Mouse (Mus musculus): ENCODE data around the gene Tmem106a. TPM values are rescaled to one million over a fixed set of nuclear protein-coding genes. Genes with fewer than 3 reads are reported as not detected.
"Not testable (repeated sequence)": the region's sequence is repeated elsewhere in the genome, so short reads cannot be mapped to it uniquely, and the experiment has no call there.

Tmem106a gene
- polyA plus RNA-seq, 1 experiment from 2014 or later = 1.5 TPM

DNA sequence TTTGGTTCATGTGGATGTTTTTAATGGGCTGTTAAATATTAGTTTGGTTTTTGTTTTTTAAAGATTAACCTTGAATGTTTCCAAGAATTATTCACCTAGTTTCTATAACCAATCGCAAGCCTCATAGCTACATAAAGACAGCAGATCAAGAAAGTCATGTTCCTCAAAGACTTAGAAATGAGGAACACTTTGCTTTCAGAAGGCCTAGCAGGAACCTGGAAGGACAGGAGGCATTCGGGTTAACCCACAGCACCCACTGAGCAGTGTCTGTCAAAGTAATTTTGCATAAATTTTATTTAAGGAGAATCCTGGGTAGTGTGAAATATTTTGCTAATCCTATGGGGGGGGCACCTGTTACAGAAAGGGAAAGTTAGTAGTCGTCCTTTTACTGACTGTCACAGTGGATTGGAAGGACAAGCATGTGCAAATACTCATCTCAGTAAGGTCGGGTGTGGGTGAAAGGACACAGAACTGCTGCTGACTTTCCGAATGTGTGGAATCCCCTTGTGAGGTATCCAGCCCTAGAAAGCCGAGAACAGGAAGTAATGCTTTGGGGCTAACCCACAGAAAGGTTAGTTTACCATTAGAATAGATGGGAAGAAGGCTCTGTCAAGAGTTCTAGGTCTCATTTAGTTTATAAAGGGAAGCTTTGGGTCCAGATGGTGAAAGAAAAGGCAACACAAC is 819 bp upstream of the Tmem106a start:
- Histone ChIP-seq H3K27me3 (ENCODE audit: poor library complexity, severe bottlenecking) (no peaks in the 10 kb centered on the region), H3K4me1 (peaks cover 10% of the 10 kb centered on the region), H3K36me3 (replicated peaks) (peaks cover 45% of the 10 kb centered on the region), H3K4me3 (no peak overlapping the region), H3K9me3 (no peaks in the 10 kb centered on the region), H3K27ac (no peak overlapping the region)
- WGBS = 80% methylated on average over 6 of the region's 6 CpGs
- no peak for DNase-seq (ENCODE audit: extremely low spot score, low spot score)

DNA sequence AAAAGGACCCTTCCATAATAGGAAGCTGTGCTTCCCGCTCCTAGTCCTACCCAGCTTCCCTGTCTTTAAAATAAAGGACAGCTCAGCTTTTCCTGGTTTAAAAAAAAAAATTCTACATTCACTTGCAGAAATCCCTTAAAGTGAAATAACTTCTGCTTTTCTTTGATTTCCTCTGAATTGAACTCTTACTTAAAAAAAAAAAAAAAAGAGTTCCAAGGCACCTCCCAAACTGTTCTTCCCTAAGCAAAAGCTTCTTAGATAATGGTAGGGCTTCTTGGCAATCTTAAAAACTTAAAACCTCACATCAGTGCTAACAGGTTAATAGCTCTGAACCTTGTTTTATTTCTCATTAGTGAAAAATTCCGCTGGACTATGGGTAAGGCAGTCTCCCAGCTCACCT is 1.2 kb downstream of the Tmem106a start:
- peaks cover 25% of the 10 kb centered on the region for H3K36me3 ChIP-seq (replicated peaks)
- H3K4me1 ChIP-seq = peaks cover 10% of the 10 kb centered on the region
- no peaks in the 10 kb centered on the region for H3K27me3 ChIP-seq (ENCODE audit: poor library complexity, severe bottlenecking)
- H3K9me3 ChIP-seq = no peaks in the 10 kb centered on the region
- no peak overlapping the region for H3K4me3 ChIP-seq
- DNase-seq (ENCODE audit: extremely low spot score, low spot score) = no peak
- 88% methylated on average over 2 of the region's 2 CpGs for WGBS
- H3K27ac ChIP-seq = no peak overlapping the region

DNA sequence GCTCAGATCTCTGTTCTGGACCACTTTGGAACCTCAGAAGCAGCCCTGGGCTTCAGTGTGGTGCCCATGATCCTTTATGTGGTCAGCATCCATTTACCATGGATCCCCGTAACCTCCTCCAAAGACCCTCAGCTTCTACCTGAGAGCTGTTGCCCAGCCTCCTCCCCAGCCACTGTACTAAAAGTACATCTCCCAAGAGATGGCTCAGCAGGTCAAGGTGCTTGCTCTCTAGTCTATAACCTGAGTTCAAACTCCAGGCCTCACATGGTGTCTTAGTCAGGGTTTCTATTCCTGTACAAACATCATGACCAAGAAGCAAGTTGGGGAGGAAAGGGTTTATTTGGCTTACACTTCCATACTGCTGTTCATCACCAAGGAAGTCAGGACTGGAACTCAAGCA is 3.0 kb downstream of the Tmem106a start:
- not testable (repeated sequence) for H3K36me3 ChIP-seq (replicated peaks); H3K27ac ChIP-seq; H3K9me3 ChIP-seq; DNase-seq (ENCODE audit: extremely low spot score, low spot score); H3K27me3 ChIP-seq (ENCODE audit: poor library complexity, severe bottlenecking); H3K4me3 ChIP-seq
- H3K4me1 ChIP-seq = peaks cover 10% of the 10 kb centered on the region
- 94% methylated on average over 1 of the region's 1 CpGs for WGBS

DNA sequence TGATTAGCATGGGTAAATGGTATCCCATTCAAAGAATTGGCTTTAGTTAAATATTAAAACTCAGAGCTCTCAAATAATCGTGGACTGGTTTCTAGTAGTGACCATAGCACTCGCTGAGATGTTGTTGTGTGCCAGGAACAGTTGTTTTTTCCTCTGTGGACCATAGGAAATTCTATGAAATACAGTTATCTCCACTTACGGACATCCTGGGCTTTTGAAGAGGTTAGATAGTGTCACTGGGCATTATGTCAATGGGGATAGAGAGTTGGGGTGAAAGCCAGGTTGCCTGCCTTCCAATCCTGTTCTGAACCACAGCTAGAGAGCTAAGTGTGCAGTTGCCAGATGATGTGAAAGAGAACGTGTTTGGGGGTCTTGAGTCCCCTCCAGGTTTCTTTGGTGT is 3.8 kb downstream of the Tmem106a start:
- no peak for DNase-seq (ENCODE audit: extremely low spot score, low spot score)
- Histone ChIP-seq H3K36me3 (replicated peaks) (peaks cover under 1% of the 10 kb centered on the region), H3K27ac (no peak overlapping the region), H3K27me3 (ENCODE audit: poor library complexity, severe bottlenecking) (no peaks in the 10 kb centered on the region), H3K4me3 (no peak overlapping the region), H3K9me3 (no peaks in the 10 kb centered on the region), H3K4me1 (peaks cover 10% of the 10 kb centered on the region)
- WGBS = 85% methylated on average over 4 of the region's 4 CpGs

DNA sequence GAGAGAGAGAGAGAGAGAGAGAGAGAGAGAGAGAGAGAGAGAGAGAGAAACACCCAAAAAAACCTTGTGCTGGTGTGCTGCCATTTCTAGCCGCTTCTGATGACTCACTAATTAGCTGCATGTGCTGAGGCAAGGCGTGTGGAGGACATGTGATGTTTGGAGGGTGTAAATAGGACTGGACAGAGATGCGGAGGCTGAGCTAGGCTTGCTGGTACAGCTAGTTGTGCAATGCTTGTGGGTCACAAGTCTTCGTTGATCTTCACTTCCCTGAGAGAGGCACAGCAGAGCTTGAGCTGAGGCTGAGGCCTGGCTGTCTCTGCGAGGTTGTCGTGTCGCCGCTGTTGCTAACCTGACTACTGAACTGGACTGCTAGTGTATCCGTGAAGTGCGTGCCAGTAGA is 5.6 kb downstream of the Tmem106a start:
- no peak for DNase-seq (ENCODE audit: extremely low spot score, low spot score)
- H3K36me3 ChIP-seq (replicated peaks) = no peaks in the 10 kb centered on the region; the same call in 1 of the 2 replicates
- H3K27me3 ChIP-seq (ENCODE audit: poor library complexity, severe bottlenecking) = no peaks in the 10 kb centered on the region
- H3K4me1 ChIP-seq = no peaks in the 10 kb centered on the region; the same call in 1 of the 2 replicates
- no peak overlapping the region for H3K4me3 ChIP-seq
- H3K27ac ChIP-seq = no peak overlapping the region
- WGBS = 90% methylated on average over 10 of the region's 10 CpGs
- no peaks in the 10 kb centered on the region for H3K9me3 ChIP-seq

DNA sequence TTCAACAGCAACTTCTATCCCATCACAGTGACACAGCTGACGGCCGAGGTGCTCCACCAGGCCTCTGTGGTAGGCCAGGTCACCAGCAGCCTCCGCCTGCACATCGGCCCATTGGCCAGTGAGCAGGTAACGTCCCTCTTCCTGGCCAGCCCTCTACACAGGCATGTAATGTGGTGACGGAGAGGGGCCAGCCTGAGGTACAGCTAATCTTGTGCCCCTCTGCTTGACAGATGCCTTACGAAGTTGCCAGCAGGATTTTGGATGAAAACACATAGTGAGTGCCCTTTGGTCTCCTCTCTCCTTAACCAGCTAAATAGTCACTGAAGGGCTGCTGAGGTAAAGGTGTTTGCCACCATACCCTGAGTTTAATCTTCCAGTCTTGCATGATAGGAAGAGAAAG is 6.8 kb downstream of the Tmem106a start:
- 93% methylated on average over 7 of the region's 7 CpGs for WGBS
- Histone ChIP-seq H3K27ac (no peak overlapping the region), H3K9me3 (no peaks in the 10 kb centered on the region), H3K27me3 (ENCODE audit: poor library complexity, severe bottlenecking) (no peaks in the 10 kb centered on the region), H3K36me3 (replicated peaks) (no peaks in the 10 kb centered on the region), H3K4me1 (no peaks in the 10 kb centered on the region), H3K4me3 (no peak overlapping the region)
- no peak for DNase-seq (ENCODE audit: extremely low spot score, low spot score)

DNA sequence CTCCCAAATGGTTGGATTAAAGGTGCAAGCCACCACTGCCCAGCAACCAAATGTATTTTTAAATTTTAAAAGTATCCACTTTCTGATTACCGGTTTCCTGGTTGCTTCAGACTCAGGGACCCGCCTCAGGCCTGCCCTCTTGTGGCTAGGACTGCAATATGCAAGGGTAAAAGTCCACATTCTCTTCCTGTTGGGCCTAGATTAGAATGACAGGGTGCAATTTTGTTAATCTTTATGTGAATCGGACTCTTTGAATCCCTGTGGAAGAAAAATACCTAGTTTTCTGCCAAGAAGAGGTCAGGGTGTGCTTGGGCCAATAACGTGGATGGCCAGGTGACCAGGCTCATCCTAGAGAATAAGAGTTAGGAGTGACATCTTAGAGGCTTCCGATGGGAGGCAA is 7.4 kb downstream of the Tmem106a start:
- WGBS = 34% methylated on average over 5 of the region's 5 CpGs
- Histone ChIP-seq H3K9me3 (no peaks in the 10 kb centered on the region), H3K4me3 (no peak overlapping the region), H3K36me3 (replicated peaks) (no peaks in the 10 kb centered on the region), H3K4me1 (no peaks in the 10 kb centered on the region), H3K27ac (no peak overlapping the region), H3K27me3 (ENCODE audit: poor library complexity, severe bottlenecking) (no peaks in the 10 kb centered on the region)
- peak; percentile 33 for DNase-seq (ENCODE audit: extremely low spot score, low spot score)

DNA sequence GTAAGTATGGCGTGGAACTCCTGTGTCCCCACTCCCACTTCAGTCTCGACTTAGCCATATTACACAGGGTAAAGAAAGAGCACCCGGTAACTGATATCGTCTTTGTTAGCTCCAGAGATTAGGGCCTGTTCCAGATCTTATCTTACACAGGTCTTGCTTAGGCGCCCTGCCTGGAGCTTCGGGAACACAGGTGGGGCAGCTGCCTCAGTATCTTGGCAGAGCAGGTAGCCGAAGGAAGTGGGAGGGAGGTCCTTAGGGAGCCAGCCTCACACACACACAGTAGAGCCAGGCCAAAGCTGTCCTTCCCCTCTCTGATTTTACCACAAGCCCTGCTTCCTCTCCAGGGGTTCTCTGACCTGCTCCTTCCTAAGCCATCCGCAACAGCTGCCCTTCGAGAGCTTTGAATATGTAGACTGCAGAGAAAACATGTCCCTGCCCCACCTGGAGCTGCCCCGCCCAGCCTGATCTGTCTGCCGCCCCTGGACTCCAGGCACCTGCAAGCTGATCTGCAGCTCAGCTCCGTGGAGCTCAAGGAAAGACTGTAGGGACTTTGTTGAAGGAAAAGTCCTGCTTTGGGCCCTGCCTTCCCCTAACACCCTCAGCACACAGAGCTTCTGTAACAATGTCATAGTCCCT is 8.1 kb downstream of the Tmem106a start:
- H3K27ac ChIP-seq = no peak overlapping the region
- no peaks in the 10 kb centered on the region for H3K4me1 ChIP-seq
- no peaks in the 10 kb centered on the region for H3K9me3 ChIP-seq
- H3K4me3 ChIP-seq = no peak overlapping the region
- no peaks in the 10 kb centered on the region for H3K27me3 ChIP-seq (ENCODE audit: poor library complexity, severe bottlenecking)
- H3K36me3 ChIP-seq (replicated peaks) = no peaks in the 10 kb centered on the region
- DNase-seq (ENCODE audit: extremely low spot score, low spot score) = no peak
- WGBS = 77% methylated on average over 12 of the region's 12 CpGs

DNA sequence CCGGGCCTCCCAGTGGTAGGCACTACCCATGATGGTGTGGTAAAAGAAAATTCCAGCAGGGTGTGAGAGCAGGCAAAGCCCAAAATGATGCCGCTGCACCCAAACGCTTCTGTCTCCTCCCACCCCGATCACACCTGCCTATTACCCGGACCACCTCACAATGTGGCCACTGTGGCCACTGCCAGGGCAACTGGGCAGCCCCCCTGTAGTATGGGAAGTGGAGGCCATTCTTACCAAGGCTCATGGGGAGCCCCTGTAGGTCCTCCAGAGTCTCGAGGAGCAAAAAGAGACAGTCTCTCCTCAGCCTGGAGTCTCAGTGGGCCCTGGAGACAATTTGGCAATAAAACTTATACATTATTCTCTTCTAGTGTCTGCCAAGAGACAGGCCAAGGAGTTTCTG is 17.1 kb downstream of the Tmem106a start, which contains the start of gene Gm11634:
Gene Gm11634, minus strand, starts transcription at position 101 of the 400 bp plus-strand sequence.
- H3K27ac ChIP-seq = no peak within 1 kb of the TSS
- H3K9me3 ChIP-seq = no peaks in the 10 kb centered on the region
- no peak within 1 kb of the TSS for H3K4me3 ChIP-seq
- DNase-seq (ENCODE audit: extremely low spot score, low spot score) = no peak
- no peaks in the 10 kb centered on the region for H3K36me3 ChIP-seq (replicated peaks)
- peaks cover 9% of the 10 kb centered on the region for H3K4me1 ChIP-seq
- H3K27me3 ChIP-seq (ENCODE audit: poor library complexity, severe bottlenecking) = 0 out of 2 replicates have a peak, but pooled peaks cover 7% of the 10 kb centered on the region
- 81% methylated on average over 6 of the region's 6 CpGs for WGBS

DNA sequence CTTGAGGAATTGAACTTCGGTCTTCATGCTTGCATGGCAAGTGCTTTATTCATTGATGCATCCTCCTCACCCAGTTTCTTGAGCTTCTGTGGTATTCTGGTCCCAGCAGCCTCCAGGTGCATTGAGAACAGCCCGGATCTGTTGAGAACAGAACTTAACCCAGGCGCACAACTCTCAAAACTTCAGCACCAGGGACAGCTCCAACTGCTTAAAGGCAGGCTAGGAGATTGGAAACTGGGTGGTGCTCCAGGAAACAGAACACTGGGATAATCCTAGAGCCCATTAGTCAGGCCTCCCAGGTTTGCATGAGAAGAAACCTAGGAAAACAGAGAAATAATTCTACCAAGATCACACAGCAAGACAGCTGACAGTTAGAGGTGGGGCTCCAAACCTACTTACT is 20.4 kb downstream of the Tmem106a start:
- Histone ChIP-seq H3K4me3 (no peak overlapping the region), H3K36me3 (replicated peaks) (no peaks in the 10 kb centered on the region), H3K4me1 (peaks cover 13% of the 10 kb centered on the region), H3K27ac (no peak overlapping the region), H3K27me3 (ENCODE audit: poor library complexity, severe bottlenecking) (0 out of 2 replicates have a peak, but pooled peaks cover 7% of the 10 kb centered on the region), H3K9me3 (no peaks in the 10 kb centered on the region)
- DNase-seq (ENCODE audit: extremely low spot score, low spot score) = peak; percentile 66
- 9% methylated on average over 3 of the region's 3 CpGs for WGBS

DNA sequence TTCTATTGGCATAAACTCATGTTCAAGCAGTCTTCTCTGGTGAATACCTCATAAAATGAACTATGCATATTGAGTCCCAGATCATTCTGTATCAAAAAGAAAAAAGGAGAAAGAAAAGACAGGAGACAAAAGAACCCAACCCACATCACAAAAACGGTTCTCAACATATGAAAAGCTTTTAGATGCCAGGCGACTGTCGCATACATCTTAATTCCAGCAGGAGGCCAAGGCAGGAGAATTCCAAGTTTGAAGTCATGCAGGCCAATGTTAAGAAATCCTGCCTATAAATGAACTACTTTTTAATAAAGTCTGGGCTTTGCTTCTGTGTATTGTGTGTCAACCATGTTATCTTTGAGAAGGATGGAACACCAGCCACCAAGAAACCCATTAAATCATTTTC is 22.1 kb downstream of the Tmem106a start:
- Histone ChIP-seq H3K36me3 (replicated peaks) (no peaks in the 10 kb centered on the region), H3K27ac (peak overlapping the region; percentile 90), H3K4me3 (peak overlapping the region; percentile 45), H3K9me3 (no peaks in the 10 kb centered on the region), H3K4me1 (peaks cover 9% of the 10 kb centered on the region), H3K27me3 (ENCODE audit: poor library complexity, severe bottlenecking) (0 out of 2 replicates have a peak, but pooled peaks cover 7% of the 10 kb centered on the region)
- no peak for DNase-seq (ENCODE audit: extremely low spot score, low spot score)
- WGBS = 5% methylated on average over 3 of the region's 3 CpGs

DNA sequence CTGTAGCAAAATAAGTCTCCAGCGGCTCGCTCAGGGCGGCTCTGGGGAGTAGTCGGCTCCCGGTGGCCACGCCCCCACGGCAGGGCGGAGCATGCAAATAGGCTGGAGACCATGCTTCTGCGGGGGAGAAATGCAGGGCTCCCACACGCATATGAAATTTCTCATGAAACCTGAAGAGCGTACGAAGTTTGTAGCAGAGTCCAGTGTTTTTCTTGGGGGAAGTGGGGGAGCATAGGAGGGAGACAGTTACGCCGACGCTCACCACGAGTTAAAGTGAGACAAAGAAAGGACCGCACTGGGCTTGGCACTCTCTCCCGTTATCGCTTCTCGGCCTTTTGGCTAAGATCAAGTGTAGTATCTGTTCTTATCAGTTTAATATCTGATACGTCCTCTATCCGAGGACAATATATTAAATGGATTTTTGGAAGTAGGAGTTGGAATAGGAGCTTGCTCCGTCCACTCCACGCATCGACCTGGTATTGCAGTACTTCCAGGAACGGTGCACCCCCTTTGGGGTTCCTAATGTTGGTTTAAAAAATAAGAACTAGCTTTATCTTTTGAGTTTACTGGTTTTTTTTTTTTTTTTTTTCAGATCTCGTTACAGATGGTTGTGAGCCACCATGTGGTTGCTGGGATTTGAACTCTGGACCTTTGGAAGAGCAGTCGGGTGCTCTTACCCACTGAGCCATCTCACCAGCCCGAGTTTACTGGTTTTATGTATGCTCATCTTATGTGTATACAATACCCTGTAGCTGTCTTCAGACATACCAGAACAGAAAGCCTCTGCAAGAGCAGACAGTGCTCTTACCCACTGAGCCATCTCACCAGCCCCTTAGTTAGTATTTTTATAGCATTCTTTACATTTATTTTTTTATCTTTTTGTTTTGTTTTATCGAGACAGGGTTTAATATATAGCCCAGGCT is 22.8 kb downstream of the Tmem106a start:
- not testable (repeated sequence) for H3K36me3 ChIP-seq (replicated peaks); H3K4me1 ChIP-seq; H3K9me3 ChIP-seq; H3K27me3 ChIP-seq (ENCODE audit: poor library complexity, severe bottlenecking)
- DNase-seq (ENCODE audit: extremely low spot score, low spot score) = peak; percentile 79
- WGBS = 2% methylated on average over 30 of the region's 30 CpGs
- H3K4me3 ChIP-seq = peak overlapping the region; percentile 45
- H3K27ac ChIP-seq = peak overlapping the region; percentile 90

DNA sequence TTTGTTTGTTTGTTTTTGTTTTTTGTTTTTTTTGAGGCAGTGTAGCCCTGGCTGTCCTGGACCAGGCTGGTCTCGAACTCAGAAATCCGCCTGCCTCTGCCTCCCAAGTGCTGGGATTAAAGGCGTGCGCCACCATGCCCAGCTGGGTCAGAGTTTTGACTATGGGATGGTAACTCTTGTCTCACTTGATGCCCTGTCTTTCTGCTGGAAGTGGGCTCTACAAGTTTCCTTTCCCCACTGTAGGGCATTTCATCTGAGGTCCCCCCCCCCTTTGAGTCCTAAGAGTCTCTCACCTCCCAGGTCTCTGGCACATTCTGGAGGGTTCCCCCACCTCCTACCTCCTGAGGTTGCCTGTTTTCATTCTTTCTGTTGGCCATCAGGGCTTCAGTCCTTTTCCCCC is 25.1 kb downstream of the Tmem106a start:
- WGBS = 90% methylated on average over 4 of the region's 4 CpGs
- H3K4me3 ChIP-seq; H3K36me3 ChIP-seq (replicated peaks); H3K27ac ChIP-seq; H3K9me3 ChIP-seq; DNase-seq (ENCODE audit: extremely low spot score, low spot score); H3K27me3 ChIP-seq (ENCODE audit: poor library complexity, severe bottlenecking): not testable (repeated sequence)
- H3K4me1 ChIP-seq = peaks cover 17% of the 10 kb centered on the region

All from forebrain, embryonic 10.5 days (tissue).